Mouse (Mus musculus) bone marrow macrophage, adult 2 months (primary cell): ENCODE results near the gene Ptgir.

ENCODE experiments used
- CTCF ChIP-seq: IDR thresholded peaks from 2 replicates; pipeline ENCODE4 v1.5.1; 2012; ENCODE audit warnings: low read depth, mild to moderate bottlenecking, low read length, moderate library complexity
- POLR2A ChIP-seq: IDR thresholded peaks from 2 replicates; pipeline ENCODE4 v1.6.1; 2012; ENCODE audit warnings: mild to moderate bottlenecking, low read depth, low read length, borderline replicate concordance

- TF ChIP-seq POLR2A (no peak), CTCF (no peak)
These were observed 37.9 kb downstream of the Ptgir start, which contains the start of gene Pnmal2 for GRCm38 (mm10) chr7:16944061-16944807.
